Mouse (Mus musculus) liver, embryonic 14.5 days (tissue): ENCODE measurements around the gene Tapbpl.

Source experiments
- CTCF ChIP-seq: IDR thresholded peaks from 2 replicates; pipeline ENCODE4 v1.5.1; 2016; ENCODE audit warnings: antibody characterized with exemption, low read depth, control low read depth
- EP300 ChIP-seq: IDR thresholded peaks from 2 replicates; pipeline ENCODE4 v1.6.1; 2016; ENCODE audit warnings: antibody characterized with exemption, low read depth

DNA sequence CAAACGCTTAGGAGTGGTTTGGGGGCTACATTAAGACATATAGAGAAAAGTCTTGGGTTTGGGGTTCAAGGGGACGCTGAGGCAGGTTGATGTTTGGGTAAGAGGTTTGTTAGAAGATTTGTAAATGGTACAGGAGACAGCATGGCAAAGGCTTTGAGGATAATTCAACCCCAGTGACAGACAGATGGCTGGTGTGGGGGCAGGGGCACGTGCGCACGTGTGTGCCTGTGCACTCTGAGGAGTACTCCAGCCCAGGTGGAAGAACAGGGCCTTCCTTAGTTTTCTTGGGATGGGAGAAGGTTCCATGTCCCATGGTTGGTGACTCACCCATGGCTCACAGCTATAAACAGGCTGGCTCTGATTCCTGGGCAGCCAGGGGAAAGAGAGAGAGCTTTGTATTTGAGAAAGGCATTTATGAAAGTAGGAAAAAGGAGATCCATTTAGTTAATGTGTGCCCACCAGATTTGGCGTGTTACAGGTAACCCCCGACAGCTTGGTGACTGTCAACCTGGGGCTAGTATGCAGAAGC, 23.9 kb upstream of the Tapbpl start:
- TF ChIP-seq CTCF = no peak
- TF ChIP-seq EP300 = no peak
